Mouse (Mus musculus): Measurements from ENCODE around the gene G430095P16Rik.

DNA sequence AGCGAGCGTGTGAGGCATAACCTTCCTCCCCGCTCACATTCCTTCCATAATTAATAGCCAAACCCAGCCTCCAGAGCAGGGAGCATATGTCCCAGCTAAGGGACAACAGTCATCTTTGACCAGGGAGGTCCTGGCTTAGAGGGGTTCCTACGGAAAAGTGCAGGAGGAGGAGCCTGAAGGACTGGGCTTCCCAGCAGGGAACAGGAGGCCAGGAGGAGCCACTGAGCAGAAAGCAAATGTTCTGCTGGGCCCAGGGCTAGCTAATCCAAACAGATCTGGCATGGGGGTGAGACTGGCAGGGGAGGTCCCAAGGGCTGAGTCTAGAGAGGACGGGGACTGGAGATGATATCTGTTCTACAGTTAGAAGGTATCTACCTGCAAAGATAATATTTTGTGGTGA, 34.7 kb downstream of the G430095P16Rik start:
- no peak for TF ChIP-seq CTCF (IDR thresholded peaks at IDR 0.05; ENCODE audit: control insufficient read depth, insufficient read depth, insufficient read length)
- TF ChIP-seq MAX (IDR thresholded peaks at IDR 0.05), result no peak

Measured in C2C12 (cell line).